Mouse (Mus musculus): ENCODE measurements at regions not wholly inside any gene's neighbourhood (a gene's known extent, or its start where the extent isn't known, plus 50 kb on each side); places are given as distances from the start of the nearest gene placed in this dataset.
"Not testable (repeated sequence)": the region's sequence is repeated elsewhere in the genome, so short reads cannot be mapped to it uniquely, and the experiment has no call there.

- no peak for ATAC-seq (replicated peaks; ENCODE audit: low read depth, poor library complexity, severe bottlenecking)
Measured at GRCm38 (mm10) chr10:66640890-66641847, 454.8 kb upstream of the Jmjd1c start.

DNA sequence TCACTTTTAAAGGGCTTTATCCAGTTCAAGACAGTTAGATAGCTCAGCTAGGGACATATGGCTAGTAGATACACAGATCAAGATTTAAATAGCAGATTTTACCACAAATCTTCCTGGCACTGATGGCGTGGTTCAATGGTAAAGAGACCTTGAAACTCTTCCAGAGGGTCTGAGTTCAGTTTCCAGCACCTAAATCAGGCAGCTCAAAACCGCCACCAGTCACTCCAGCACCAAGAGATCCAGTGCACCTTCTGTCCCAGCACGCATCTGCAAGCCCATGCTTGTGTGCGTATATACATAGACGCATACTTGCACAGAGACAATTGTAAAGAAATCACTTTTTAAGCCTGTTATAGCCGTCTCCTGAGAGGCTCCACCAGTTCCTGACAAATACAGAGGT, 454.0 kb upstream of the Jmjd1c start:
- ATAC-seq (replicated peaks; ENCODE audit: low read depth, poor library complexity, severe bottlenecking): no peak

GRCm38 (mm10) chr10:66643160-66643559, 452.8 kb upstream of the Jmjd1c start:
- ATAC-seq (replicated peaks; ENCODE audit: low read depth, poor library complexity, severe bottlenecking): no peak

GRCm38 (mm10) chr10:66657520-66657919, 438.4 kb upstream of the Jmjd1c start:
- no peak for ATAC-seq (replicated peaks; ENCODE audit: low read depth, poor library complexity, severe bottlenecking)

GRCm38 (mm10) chr10:66683160-66683559, 412.8 kb upstream of the Jmjd1c start:
- no peak for ATAC-seq (replicated peaks; ENCODE audit: low read depth, poor library complexity, severe bottlenecking)

DNA sequence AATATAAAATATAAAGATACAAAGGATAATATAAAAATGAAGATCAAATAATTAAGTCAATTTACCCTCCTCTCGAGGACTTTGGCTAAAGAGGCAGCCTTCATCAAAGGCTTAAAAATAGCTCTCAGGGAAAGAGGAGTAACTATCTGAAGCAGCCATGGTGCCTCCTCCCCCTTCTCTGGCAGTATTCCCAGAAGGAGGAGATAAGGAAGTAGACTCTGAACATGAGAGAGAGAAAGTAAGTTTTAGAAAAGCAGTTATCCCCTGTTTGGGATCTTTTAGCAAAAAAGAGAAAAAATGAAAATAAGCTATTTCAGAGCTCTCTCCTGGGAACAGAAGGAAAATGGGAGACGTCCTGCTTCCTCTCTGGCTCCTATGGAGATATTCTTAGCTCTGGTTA, 406.7 kb upstream of the Jmjd1c start:
- not testable (repeated sequence) for ATAC-seq (replicated peaks; ENCODE audit: low read depth, poor library complexity, severe bottlenecking)

DNA sequence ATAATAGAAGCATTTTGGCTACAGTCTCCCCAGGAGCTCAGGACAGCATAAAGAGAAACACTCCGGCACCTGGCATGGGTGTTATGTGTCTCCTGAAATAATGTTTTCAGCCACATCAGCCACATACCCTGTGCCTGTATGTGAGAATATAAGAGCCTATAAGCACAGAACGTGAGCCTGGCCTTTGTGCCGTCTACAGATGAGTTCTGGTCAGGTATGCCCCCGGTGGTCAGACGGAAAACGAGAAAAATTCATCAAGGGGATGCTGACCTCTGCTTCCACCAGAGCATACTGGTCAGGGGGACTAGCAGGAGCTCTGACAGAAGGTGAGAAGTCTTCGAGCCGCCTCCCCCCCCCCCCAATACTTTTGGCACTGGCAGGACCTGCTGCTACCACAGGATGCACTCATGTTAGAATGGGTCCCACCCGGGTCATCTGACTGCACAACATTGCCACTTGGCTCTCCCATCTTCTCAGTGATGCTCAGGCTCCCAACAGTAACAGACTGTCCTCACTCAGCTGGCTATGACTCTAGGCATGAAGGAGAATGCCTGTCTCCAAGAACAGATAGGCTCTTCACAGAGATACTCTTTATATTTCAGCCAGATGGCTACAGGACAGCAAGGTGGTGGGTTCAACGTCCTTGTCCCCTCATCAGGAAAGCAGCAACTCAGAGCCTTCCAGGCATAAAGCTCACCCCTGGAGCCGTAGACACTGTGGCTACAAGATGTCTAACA, 401.2 kb upstream of the Jmjd1c start:
- no peak for ATAC-seq (replicated peaks; ENCODE audit: low read depth, poor library complexity, severe bottlenecking)

- not testable (repeated sequence) for ATAC-seq (replicated peaks; ENCODE audit: low read depth, poor library complexity, severe bottlenecking)
Measured at GRCm38 (mm10) chr10:66714926-66715325, 381.0 kb upstream of the Jmjd1c start.

DNA sequence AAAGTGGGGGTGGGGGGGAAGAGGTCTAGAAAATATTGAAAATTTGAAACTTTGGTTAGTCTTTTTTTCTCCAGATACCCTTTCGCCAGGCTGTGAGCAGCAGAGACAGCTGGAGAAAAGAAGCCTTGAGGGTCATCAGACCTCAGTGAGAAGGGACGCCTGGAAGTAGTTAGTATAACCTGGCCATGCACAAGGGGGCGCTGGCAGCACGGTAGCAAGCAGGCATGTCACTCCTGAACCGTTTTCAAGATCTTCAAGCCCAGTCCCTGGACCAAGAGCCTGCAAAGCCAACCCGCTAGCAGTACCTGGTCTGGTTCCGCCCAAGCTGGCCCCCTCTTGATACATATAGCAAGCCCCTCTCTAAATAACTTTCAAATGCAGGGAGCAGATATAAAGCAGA, 378.0 kb upstream of the Jmjd1c start:
- no peak for ATAC-seq (replicated peaks; ENCODE audit: low read depth, poor library complexity, severe bottlenecking)

- ATAC-seq (replicated peaks; ENCODE audit: low read depth, poor library complexity, severe bottlenecking): no peak
Measured at GRCm38 (mm10) chr10:66719796-66720195, 376.1 kb upstream of the Jmjd1c start.

DNA sequence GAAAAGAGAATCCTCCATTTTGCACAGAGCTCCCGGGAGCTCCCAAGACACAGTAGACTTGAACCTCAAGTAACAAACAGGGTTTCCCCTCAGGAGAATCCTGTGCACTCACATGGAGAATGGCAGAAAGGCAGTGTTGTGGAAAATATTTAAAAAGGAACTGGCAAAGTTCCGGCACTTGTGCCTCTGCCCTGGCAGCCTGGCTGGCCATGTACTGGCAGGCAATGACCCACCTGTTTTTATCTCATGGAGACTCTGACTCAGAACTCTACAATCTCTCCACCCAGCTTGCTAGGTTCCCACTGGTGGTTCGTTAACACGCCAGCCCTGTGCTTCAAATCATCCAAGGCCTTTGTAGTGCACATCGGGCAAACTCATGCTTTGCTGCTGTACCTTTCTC, 362.3 kb upstream of the Jmjd1c start:
- ATAC-seq (replicated peaks; ENCODE audit: low read depth, poor library complexity, severe bottlenecking): no peak

GRCm38 (mm10) chr10:66734853-66735252, 361.1 kb upstream of the Jmjd1c start:
- no peak for ATAC-seq (replicated peaks; ENCODE audit: low read depth, poor library complexity, severe bottlenecking)

GRCm38 (mm10) chr10:66739017-66739416, 356.9 kb upstream of the Jmjd1c start:
- no peak for ATAC-seq (replicated peaks; ENCODE audit: low read depth, poor library complexity, severe bottlenecking)

DNA sequence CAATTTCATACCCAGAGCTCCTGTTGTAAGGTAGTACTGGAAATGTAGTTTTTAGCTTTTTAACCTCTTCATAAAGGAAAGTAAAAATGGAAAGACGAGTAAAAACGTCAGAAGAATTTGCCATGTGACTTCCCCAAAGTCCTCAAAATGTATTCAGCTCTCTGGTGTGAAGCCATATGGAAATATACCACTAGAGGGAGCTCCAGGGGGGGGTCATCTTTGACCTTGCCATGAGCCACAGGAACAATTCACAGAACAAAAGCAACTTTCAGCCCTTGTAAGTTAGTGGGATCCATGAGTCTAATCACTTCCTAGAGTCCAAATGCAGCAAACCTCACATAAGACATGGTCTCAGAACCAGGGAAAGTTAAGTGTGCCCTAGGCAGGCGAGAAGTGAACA, 354.1 kb upstream of the Jmjd1c start:
- ATAC-seq (replicated peaks; ENCODE audit: low read depth, poor library complexity, severe bottlenecking): peak; percentile 72; the same call in 1 of the 2 replicates

DNA sequence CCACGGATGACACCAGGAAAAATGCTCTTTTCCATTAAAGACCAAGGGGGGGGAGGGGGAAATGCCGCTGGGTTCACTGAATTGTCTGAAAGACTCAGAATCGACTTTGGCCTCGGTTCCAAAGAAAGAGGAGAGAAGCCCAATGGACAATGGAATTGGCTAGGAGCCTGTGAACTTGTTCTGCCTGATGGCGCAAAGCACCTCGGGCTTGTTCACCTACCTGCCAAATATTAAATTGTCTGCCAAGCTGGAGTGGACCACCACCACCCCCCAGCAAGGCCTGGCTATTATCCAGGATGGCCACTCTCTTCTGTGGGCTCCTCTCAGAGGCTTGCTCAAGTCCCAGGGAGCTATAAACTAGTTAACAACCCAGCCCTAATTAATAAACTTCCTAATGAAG, 352.7 kb upstream of the Jmjd1c start:
- ATAC-seq (replicated peaks; ENCODE audit: low read depth, poor library complexity, severe bottlenecking): no peak

DNA sequence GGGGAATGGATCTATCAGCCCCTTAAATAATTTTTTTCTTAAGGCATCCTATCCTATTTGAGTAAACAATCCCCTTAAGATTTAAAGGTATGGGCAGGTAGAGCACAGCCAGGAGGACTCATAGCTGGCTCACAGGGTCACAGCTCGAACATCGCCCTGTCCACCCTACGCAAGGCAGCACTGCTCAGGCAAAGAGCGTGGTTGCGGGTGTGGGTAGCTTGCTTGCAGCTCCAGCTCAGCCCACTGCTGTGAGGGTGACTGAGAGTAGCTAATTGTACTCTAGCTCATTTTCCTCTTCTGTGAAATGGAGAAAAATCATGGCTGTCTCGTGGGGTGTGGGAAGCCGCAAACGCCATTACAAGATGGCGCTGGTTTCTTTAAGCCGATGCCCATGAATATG, 350.1 kb upstream of the Jmjd1c start:
- no peak for ATAC-seq (replicated peaks; ENCODE audit: low read depth, poor library complexity, severe bottlenecking)

DNA sequence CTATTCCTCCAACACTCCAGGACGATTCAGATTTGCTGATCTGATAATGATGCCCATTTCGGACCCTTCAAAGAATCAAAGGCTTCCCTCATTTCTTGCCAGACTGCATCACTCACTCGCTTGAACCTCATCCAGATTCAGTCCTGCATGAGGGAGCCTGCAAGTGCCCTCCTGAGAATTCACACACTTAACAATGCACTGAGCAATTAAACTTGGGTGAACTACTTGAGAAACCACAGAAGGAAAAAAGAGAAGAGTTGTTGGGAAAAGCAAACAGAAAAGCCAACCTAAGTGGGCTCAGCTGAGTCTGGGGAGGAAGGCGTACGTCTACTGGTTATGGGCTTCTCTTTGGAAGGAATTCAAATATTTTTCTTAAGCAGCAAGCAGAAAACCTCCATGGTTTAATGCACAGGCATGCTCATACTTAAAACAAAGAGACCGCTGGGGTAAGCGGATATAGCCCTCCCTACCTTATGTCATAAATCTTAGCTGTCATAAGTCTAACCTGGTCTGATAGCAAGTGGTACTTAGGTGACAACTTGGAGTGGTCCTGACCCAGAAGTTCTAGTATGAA, 343.6 kb upstream of the Jmjd1c start:
- ATAC-seq (replicated peaks; ENCODE audit: low read depth, poor library complexity, severe bottlenecking): no peak

- ATAC-seq (replicated peaks; ENCODE audit: low read depth, poor library complexity, severe bottlenecking): no peak
Measured at GRCm38 (mm10) chr10:66756866-66757265, 339.1 kb upstream of the Jmjd1c start.

DNA sequence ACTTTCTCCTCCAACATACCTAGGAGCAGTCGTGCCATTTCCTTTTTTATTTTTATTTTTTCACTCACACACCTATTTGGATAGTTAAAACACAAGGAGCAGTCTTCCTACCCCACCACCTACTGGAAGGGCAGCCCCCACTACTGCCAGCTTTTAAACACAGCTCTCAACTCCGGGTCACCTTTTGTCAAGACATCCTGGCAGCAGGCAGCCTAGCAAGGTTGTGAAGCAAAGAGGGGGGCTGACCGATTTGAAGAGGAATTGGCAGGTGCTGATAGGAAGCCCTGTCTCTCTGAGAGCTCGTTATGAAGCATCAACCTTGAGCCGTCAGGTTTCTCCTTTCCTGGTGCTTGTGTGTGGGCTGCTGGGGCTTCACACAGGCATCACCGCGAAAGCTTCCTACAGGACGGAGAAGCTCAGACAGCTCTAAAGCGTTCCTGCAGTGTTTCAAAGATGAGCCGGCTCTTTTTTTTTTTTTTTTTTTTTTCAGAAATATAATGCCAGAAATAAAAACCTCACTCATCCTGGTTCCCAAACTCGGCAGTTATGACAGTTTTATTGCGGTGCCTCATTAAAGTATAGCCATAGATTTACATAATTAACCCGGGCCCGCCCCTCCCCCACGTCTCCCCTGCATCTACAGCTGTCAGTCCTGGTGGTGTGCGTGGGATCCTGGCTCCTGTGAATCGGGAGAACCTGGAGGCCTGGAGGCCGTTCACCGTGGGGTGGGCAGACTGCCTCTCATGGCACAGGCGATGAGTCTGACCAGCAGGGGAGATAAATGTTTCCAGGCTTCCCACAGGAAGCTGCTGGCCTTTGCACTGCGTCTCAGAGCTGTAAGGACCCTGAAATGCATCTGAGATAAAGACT, 325.5 kb upstream of the Jmjd1c start:
- no peak for ATAC-seq (replicated peaks; ENCODE audit: low read depth, poor library complexity, severe bottlenecking)

Measured in common myeloid progenitor, adult 5-6 weeks (primary cell).